Comparison of ENCODE assay signal across 25 mouse cellular contexts in genomic region chr5:57819788-57820187, GRCm38 (mm10).
"Had no signal": no experiment of that assay in that cellular context is flagged by ENCODE, and none has a peak within 500 bp of the region (broad histone marks: within the 10 kb centered on the region; RNA-seq: fewer than 3 reads in every experiment).

No protein-coding gene starts in this region.

- H3K4me3 ChIP-seq: heart, adult 2 months; heart, embryonic 13.5 days; heart, embryonic 15.5 days; hindbrain, embryonic 12.5 days; limb, embryonic 13.5 days; limb, embryonic 15.5 days; liver, embryonic 12.5 days had no signal

- ATAC-seq: forebrain, postnatal 0 days; hindbrain, postnatal 0 days; intestine, embryonic 16.5 days; liver, embryonic 12.5 days had no signal

- H3K9me3 ChIP-seq: heart, embryonic 13.5 days; heart, embryonic 15.5 days; hindbrain, embryonic 12.5 days; limb, embryonic 13.5 days; limb, embryonic 15.5 days; liver, embryonic 12.5 days had no signal

- H3K4me1 ChIP-seq: hindbrain, embryonic 12.5 days; limb, embryonic 15.5 days; liver, embryonic 12.5 days had no signal

- H3K27me3 ChIP-seq: heart, embryonic 13.5 days; heart, embryonic 15.5 days; hindbrain, embryonic 12.5 days; limb, embryonic 13.5 days; limb, embryonic 15.5 days; liver, embryonic 12.5 days had no signal

- H3K27ac ChIP-seq: heart, adult 2 months; heart, embryonic 13.5 days; heart, embryonic 15.5 days; hindbrain, embryonic 12.5 days; hindbrain, embryonic 14.5 days; hindbrain, postnatal 0 days; kidney, postnatal 0 days; limb, embryonic 13.5 days; limb, embryonic 15.5 days; liver, embryonic 12.5 days; liver, embryonic 14.5 days had no signal

- H3K4me2 ChIP-seq: heart, embryonic 11.5 days; heart, embryonic 13.5 days; heart, embryonic 15.5 days; hindbrain, embryonic 12.5 days; hindbrain, embryonic 14.5 days; limb, embryonic 13.5 days; limb, embryonic 15.5 days; liver, embryonic 12.5 days had no signal

- H3K9ac ChIP-seq: forebrain, postnatal 0 days; heart, embryonic 13.5 days; heart, embryonic 15.5 days; hindbrain, embryonic 12.5 days; hindbrain, embryonic 14.5 days; limb, embryonic 13.5 days; limb, embryonic 15.5 days; liver, embryonic 12.5 days; liver, embryonic 14.5 days had no signal

- H3K36me3 ChIP-seq: heart, embryonic 13.5 days; heart, embryonic 15.5 days; hindbrain, embryonic 12.5 days; limb, embryonic 13.5 days; limb, embryonic 15.5 days; liver, embryonic 12.5 days had no signal

- DNase-seq: forebrain, postnatal 0 days; gastrocnemius, postnatal 14 days; gastrocnemius, postnatal 36 days; heart, adult 11 months; heart, adult 2 months; heart, postnatal 14 days; heart, postnatal 36 days; kidney, adult 11 months; kidney, adult 2 months; kidney, postnatal 36 days; layer of hippocampus, adult 9-11 months; layer of hippocampus, postnatal 36 days; left cerebral cortex, postnatal 4 days had no signal
